ENCODE assay signal across 8 mouse cellular contexts in genomic region chrX:160993749-160994539, GRCm38 (mm10). TPM values are rescaled to one million over a fixed set of nuclear protein-coding genes. Genes with fewer than 3 reads are reported as not detected.
DNase-seq lines count a peak whose midpoint lies in the region; ATAC-seq and TF ChIP-seq lines count a peak whose summit lies in the region.

No protein-coding gene starts in this region.

- H3K4me2 ChIP-seq in heart, embryonic 12.5 days, result peak overlapping the region; percentile 66
- H3K4me2 ChIP-seq in CH12.LX (ENCODE audit: insufficient read depth, low read depth, poor library complexity, severe bottlenecking) (peak overlapping the region; percentile 91; the same call in 1 of the 2 replicates), myocyte (ENCODE audit: low read depth) (peak overlapping the region; percentile 67)
- H3K4me2 ChIP-seq in hindbrain, embryonic 12.5 days (replicated peaks), result peak overlapping the region; percentile 58
- peak overlapping the region; percentile 51 for H3K4me2 ChIP-seq in limb, embryonic 14.5 days (replicated peaks; ENCODE audit: low read depth, low read length, severe bottlenecking)

- no peaks in the 10 kb centered on the region for H3K79me2 ChIP-seq in CH12.LX (replicated peaks; ENCODE audit: control insufficient read depth, extremely low read depth, insufficient read depth, poor library complexity, severe bottlenecking)
- H3K79me2 ChIP-seq in myocyte (ENCODE audit: control insufficient read depth, insufficient read depth), result no peaks in the 10 kb centered on the region

- no peaks in the 10 kb centered on the region for H3K36me3 ChIP-seq in heart, embryonic 12.5 days
- H3K36me3 ChIP-seq in CH12.LX (replicated peaks in 1 of 2; ENCODE audit: control insufficient read depth in 1 of 2, insufficient read depth in 1 of 2, low read length in 1 of 2), result no peaks in the 10 kb centered on the region
- H3K36me3 ChIP-seq in hindbrain, embryonic 12.5 days, result no peaks in the 10 kb centered on the region
- no peaks in the 10 kb centered on the region for H3K36me3 ChIP-seq in limb, embryonic 14.5 days (ENCODE audit: control insufficient read depth, insufficient read depth, low read length)
- H3K36me3 ChIP-seq in myocyte (ENCODE audit: control insufficient read depth, insufficient read depth), result no peaks in the 10 kb centered on the region

- TF ChIP-seq EP300 in CH12.LX (IDR thresholded peaks at IDR 0.05; ENCODE audit: low read length), result no peak

- no peak for TF ChIP-seq POLR2A in CH12.LX (IDR thresholded peaks at IDR 0.05; ENCODE audit: low read depth, low read length)
- no peak for TF ChIP-seq POLR2A in limb, embryonic 14.5 days (IDR thresholded peaks at IDR 0.05; ENCODE audit: borderline replicate concordance, extremely low read depth, insufficient read depth, insufficient read length)
- TF ChIP-seq POLR2A in myocyte (IDR thresholded peaks at IDR 0.05; ENCODE audit: insufficient read length, low read depth), result no peak

- no peaks in the 10 kb centered on the region for H3K4me1 ChIP-seq in heart, embryonic 12.5 days (replicated peaks)
- H3K4me1 ChIP-seq in CH12.LX (ENCODE audit: control insufficient read depth in 1 of 2, insufficient read depth in 2 of 2), result no peaks in the 10 kb centered on the region
- 0 out of 2 replicates have a peak, but pooled peaks cover 2% of the 10 kb centered on the region for H3K4me1 ChIP-seq in hindbrain, embryonic 12.5 days
- no peaks in the 10 kb centered on the region for H3K4me1 ChIP-seq in limb, embryonic 14.5 days (ENCODE audit: control insufficient read depth, insufficient read depth, low read length)

- H3K27ac ChIP-seq in heart, embryonic 12.5 days (ENCODE audit: poor library complexity, severe bottlenecking), result peak overlapping the region; percentile 89
- no peak overlapping the region for H3K27ac ChIP-seq in CH12.LX (ENCODE audit: insufficient read depth, low read depth)
- H3K27ac ChIP-seq in hindbrain, embryonic 12.5 days, result peak overlapping the region; percentile 74; the same call in 1 of the 2 replicates
- 0 out of 2 replicates have a peak overlapping the region, but pooled peaks have one; percentile 26 for H3K27ac ChIP-seq in limb, embryonic 14.5 days (replicated peaks; ENCODE audit: low read depth, low read length)

- H3K27me3 ChIP-seq in heart, embryonic 12.5 days (replicated peaks), result no peaks in the 10 kb centered on the region
- no peaks in the 10 kb centered on the region for H3K27me3 ChIP-seq in CH12.LX (replicated peaks)
- peaks cover 20% of the 10 kb centered on the region for H3K27me3 ChIP-seq in hindbrain, embryonic 12.5 days
- no peaks in the 10 kb centered on the region; the same call in 1 of the 2 replicates for H3K27me3 ChIP-seq in limb, embryonic 14.5 days (ENCODE audit: control insufficient read depth, insufficient read depth, low read length)
- H3K27me3 ChIP-seq in myocyte (ENCODE audit: control insufficient read depth, insufficient read depth, insufficient read length), result no peaks in the 10 kb centered on the region

- no peak for DNase-seq in heart, postnatal 4 days
- no peak for DNase-seq in CH12.LX (ENCODE audit: extremely low read depth)
- peak; percentile 20 to 35 for DNase-seq in cerebellum, postnatal 36 days
- no peak for DNase-seq in limb, embryonic 14.5 days (ENCODE audit: low spot score)
- DNase-seq in urinary bladder, adult 2 months (ENCODE audit: low spot score), result no peak

- dilution Hi-C loops in CH12.LX (cut with MboI; ENCODE audit: extremely low pct_ligation_motif_present, extremely low pct_unique_long_range_greater_than_20kb, low sequenced_read_pairs), result no loop called here

- peak overlapping the region; percentile 87 for H3K9ac ChIP-seq in heart, embryonic 12.5 days
- H3K9ac ChIP-seq in CH12.LX (ENCODE audit: insufficient read depth, low read depth), result peak overlapping the region; percentile 41
- H3K9ac ChIP-seq in hindbrain, embryonic 12.5 days, result peak overlapping the region; percentile 65
- peak overlapping the region; percentile 65 for H3K9ac ChIP-seq in limb, embryonic 14.5 days (ENCODE audit: low read depth, low read length, severe bottlenecking)

- H3K4me3 ChIP-seq in heart, embryonic 12.5 days, result peak overlapping the region; percentile 75
- H3K4me3 ChIP-seq in CH12.LX (replicated peaks in 1 of 3; ENCODE audit: low read depth in 2 of 3, low read length in 2 of 3, poor library complexity in 1 of 3) (peak overlapping the region; percentile 58 to 60 (median 58)), myocyte (peak overlapping the region; percentile 41)
- peak overlapping the region; percentile 55 for H3K4me3 ChIP-seq in hindbrain, embryonic 12.5 days
- H3K4me3 ChIP-seq in limb, embryonic 14.5 days (replicated peaks; ENCODE audit: low read length), result peak overlapping the region; percentile 56

- 19% methylated on average over 36 of the region's 39 CpGs for WGBS in heart, embryonic 12.5 days
- WGBS in hindbrain, embryonic 12.5 days, result 24% methylated on average over 39 of the region's 39 CpGs
- WGBS in limb, embryonic 14.5 days, result 22% methylated on average over 34 of the region's 39 CpGs

- no peak for TF ChIP-seq RAD21 in CH12.LX (IDR thresholded peaks at IDR 0.05; ENCODE audit: low read depth, low read length)

- in situ Hi-C loops in CH12.LX (cut with MboI; ENCODE audit: low pct_ligation_motif_present, low pct_unique_long_range_greater_than_20kb, low sequenced_read_pairs), result no loop called here

- no peak for ATAC-seq in heart, embryonic 12.5 days (ENCODE audit: insufficient number of reproducible peaks, low FRiP score)
- no peak for ATAC-seq in hindbrain, embryonic 12.5 days (ENCODE audit: low FRiP score)
- ATAC-seq in limb, embryonic 14.5 days (ENCODE audit: low FRiP score, low read depth), result no peak

- H3ac ChIP-seq in myocyte (ENCODE audit: control insufficient read depth, insufficient read length), result peak overlapping the region; percentile 12

- no peak for TF ChIP-seq CTCF in CH12.LX (conservative IDR thresholded peaks at IDR 0.05 in 1 of 2, IDR thresholded peaks at IDR 0.05 in 1 of 2; ENCODE audit: low read depth in 2 of 2, low read length in 2 of 2)

- no peaks in the 10 kb centered on the region for H3K9me3 ChIP-seq in heart, embryonic 12.5 days (replicated peaks)
- H3K9me3 ChIP-seq in CH12.LX (replicated peaks; ENCODE audit: low read length), result no peaks in the 10 kb centered on the region
- no peaks in the 10 kb centered on the region for H3K9me3 ChIP-seq in hindbrain, embryonic 12.5 days (replicated peaks)
- no peaks in the 10 kb centered on the region for H3K9me3 ChIP-seq in limb, embryonic 14.5 days (ENCODE audit: control insufficient read depth, low read length)

TF ChIP-seq in CH12.LX, 34 proteins besides CTCF, POLR2A, EP300 and RAD21:
- TF ChIP-seq CHD1 (IDR thresholded peaks at IDR 0.05; ENCODE audit: low read depth, low read length), result no peak
- no peak for TF ChIP-seq KAT2A (IDR thresholded peaks at IDR 0.05; ENCODE audit: insufficient replicate concordance, low read length)
- TF ChIP-seq SMC3 (IDR thresholded peaks at IDR 0.05; ENCODE audit: low read depth, low read length), result no peak

TF ChIP-seq in myocyte, 11 proteins besides CTCF, POLR2A, EP300 and RAD21:
- TF ChIP-seq POLR2AphosphoS2 (IDR thresholded peaks at IDR 0.05; ENCODE audit: insufficient read length, low read depth), result no peak
- no peak for TF ChIP-seq TCF3 (IDR thresholded peaks at IDR 0.05; ENCODE audit: insufficient read length, low read depth)
- TF ChIP-seq REST (IDR thresholded peaks at IDR 0.05; ENCODE audit: insufficient read depth, insufficient read length), result no peak
- no peak for TF ChIP-seq MYOD1 (IDR thresholded peaks at IDR 0.05; ENCODE audit: control insufficient read depth in 1 of 3, insufficient read length in 2 of 3, low read depth in 2 of 3)

RNA-seq across cellular contexts. Expression of gene Cdkl5, which starts 0.6 kb away (rescaled TPM):
- polyA plus RNA-seq in heart, embryonic 12.5 days (2016; fragmentation: Nextera tagmentation; extraction: Ambion mirVana), result 1.9 and 2.2 TPM in 2 replicates
- total RNA-seq in heart, postnatal 4 days (2021), result 1 to 10 TPM; 8.1 to 8.5 TPM
- total RNA-seq in CH12.LX (2012; rRNA removed) (0.17 and 0.25 TPM in 2 replicates), CH12.LX (2014; rRNA removed) (0.54 and 0.63 TPM in 2 replicates)
- polyA plus RNA-seq in CH12.LX (2012; ENCODE audit: insufficient read length, low read depth) (0.29 and 0.30 TPM in 2 replicates), myocyte (2012; fragmentation: generic; extraction: Trizol) (0.43 TPM)
- 2.5 and 2.7 TPM in 2 replicates for polyA plus RNA-seq in hindbrain, embryonic 12.5 days (2016; fragmentation: Nextera tagmentation; extraction: Ambion mirVana)
- polyA plus RNA-seq in limb, embryonic 14.5 days (2012; rRNA removed), result 2.8 and 3.3 TPM in 2 replicates
- polyA plus RNA-seq in limb, embryonic 14.5 days (2014; fragmentation: Nextera tagmentation; extraction: Ambion mirVana), result 2.5 TPM in 2 replicates
- polyA plus RNA-seq in urinary bladder, adult 2 months (2012; rRNA removed), result 2.8 and 3.2 TPM in 2 replicates

Comparison
In these comparisons a context has a peak if more than half of its experiments do, and no peak if none do; other contexts are left out.
1. DNase-seq: peak in cerebellum, postnatal 36 days (2 of 2); none in heart, postnatal 4 days (single experiment), CH12.LX (single experiment), limb, embryonic 14.5 days (single experiment) and urinary bladder, adult 2 months (single experiment).
2. Peak in every context shown above with its lines, with median percentiles within 50 percentile points of each other: H3K4me2 ChIP-seq, H3K4me3 ChIP-seq and H3K9ac ChIP-seq.